Mouse (Mus musculus): ENCODE results near the gene Gtf2a1l.

Gene Gtf2a1l

DNA sequence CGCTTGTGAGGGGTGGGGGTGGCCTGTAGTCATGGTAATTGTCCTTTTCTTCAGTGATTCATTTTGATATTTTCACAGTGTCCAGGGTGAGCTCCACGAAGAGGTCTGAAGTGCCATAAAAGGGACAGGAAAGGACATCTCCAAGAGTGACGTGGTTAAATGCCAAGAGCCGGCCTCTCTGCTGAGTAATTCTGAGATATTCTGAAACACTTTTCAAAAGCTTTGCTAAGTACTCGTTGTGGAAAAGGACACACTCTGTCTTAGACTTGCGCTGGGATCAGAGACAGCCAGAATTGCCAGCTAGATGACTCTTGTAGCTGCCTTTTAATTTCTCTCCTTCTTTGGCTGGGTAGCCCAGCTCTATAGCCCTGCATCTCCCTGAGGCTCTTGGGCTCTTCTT, 9.9 kb upstream of the Gtf2a1l start:
- no peak for DNase-seq

DNA sequence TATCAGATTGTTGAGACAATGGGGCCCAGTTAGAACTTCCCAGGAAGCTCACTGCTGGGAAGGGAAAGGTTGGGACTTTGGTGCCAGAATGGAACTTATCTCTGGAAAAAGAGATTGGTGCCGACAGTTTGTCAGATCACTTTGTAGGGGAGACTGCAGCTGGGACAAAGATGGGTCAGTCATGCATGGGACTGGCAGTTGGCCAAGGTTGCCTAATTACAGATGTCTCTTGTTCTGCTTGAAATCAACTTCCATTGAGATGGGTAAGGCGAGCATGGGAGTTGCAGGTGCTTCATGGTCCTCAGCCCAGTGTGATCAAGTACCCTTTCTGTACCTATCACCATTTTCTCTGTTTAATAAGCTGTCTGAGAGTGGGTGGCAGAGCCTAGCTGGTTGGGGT, 2.4 kb upstream of the Gtf2a1l start:
- DNase-seq, result no peak

DNA sequence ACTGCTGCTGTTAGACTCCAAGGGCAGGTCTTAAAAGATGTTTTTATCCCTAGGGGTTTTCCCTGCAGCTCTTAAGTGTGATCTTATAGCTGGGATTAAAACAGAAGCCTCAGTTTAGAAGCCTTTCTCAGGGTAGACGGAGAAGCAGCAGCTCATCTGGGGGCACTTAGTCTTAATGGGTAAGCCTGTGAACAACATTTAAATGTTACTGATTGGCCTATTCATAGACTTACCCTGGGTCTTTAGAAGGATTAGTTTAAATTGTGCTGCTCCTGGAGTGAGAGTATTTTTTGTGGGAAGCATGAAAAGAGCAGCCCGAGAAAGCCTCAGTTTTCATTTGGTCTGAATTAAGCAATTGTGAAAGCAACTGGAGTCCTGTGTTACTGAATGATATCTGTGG, 1.5 kb downstream of the Gtf2a1l start:
- no peak for DNase-seq

DNA sequence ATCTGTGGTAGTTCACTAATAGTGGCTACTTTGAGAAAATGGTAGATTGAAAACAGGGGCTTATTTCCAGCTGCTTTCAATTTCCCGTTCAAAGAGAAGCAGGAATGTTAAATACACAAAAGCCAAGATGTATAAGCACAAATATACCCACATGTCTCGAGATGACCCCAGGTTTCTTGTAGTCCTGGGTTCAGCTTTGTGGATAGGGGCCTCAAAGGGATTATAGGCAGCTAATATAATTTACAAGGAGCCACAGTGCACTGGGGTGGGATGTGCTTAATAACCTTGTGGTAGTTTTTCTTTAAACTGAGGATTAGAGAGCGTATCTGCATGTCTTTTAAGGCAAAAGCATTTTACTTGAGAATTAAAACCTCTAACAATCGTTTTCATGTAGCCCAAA, 2.3 kb downstream of the Gtf2a1l start:
- no peak for DNase-seq

DNA sequence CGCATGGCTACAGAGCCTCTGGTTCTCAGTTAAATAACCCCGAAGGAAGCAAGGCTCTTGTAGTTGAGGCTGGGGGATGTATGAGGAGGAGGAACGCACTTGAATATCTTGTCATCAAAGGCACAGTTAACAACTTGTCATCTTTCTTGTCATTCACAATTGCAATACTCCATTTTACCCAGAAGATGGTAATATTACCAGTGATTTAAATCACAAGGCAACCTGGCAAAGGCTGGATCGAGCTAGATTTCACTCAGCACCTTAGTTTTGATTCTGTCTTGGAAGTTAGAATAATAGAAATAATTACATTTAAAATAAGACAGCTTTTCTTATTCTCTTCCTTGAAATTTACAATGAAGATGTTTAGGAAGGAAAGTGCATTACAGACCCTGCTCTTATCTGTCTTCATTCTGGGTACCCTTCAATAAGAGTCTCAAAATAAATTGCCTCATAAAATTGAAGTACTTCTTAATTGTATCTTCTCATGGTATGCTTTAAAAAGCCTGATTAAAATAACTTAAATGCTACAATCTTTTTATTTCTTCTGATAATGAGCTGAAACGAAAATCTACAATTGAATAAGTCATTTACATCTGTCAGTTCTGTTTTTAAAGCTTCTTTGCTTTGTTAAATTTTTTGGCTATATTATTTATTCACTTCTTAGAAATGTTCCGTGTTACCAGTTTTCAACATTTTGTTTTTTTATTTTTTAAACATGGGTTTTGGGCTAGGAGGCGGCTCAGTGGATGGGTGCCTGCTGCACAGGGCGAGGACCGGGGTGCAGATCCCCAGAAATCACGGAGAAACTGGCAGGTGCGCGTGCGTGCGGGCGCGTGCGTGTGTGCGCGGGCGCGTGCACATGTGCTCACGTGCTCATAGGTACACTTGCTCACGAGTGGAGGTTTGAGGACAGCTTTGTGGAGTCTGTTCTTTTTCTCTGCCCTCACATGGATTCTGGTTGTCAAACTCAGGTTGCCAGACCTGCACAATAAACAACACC, 7.2 kb downstream of the Gtf2a1l start:
- DNase-seq, result no peak

DNA sequence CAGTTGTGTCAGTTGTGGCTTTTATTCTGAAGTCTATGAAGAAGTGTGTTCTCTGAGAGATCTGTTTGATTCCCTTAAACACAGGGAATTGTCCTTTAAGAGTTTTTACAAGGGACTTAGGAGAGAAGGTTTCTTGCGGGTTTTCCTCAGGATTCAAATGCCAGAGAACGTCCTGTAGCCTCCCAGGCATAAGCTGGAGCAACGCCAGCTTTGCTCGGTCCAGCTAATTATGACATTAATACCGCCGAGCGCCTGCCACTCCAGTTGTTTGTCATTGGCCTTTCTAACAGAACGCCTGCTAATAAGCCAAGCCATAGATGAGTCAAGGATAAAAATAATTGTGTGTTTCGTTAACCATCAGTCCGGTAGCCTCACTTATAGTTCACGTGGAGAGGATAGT, 19.8 kb downstream of the Gtf2a1l start:
- DNase-seq, result no peak

DNA sequence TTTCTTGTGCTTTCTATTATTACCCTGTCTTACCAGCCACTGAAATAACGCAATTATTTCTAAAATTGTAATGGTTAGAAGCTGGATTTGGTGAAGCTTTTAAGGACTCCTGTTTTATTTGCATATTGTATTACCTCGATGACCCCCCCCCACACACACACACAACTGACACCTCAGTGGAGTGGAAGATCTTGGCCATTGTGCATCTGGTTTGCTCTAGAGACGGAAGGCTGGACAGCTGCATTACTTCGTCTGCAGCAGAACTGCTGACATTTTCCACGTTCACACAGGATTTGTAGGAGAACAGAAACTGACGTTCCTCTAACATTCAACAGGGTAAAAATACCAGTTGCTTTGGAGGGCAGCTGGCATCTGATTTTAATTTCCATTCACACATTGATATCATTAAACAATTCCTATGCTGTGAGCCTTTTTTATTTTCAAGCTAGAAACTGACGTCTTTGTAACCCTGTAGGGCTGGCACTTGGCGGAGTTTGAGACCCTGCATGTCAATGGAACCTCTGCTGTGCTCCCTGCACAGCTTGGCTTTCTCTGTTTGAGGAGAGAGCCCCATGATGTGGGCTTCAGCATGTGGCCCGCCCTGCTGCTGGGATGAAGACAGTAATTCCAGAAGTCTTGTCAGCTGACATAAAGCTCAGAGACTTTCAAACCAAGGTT, 28.3 kb downstream of the Gtf2a1l start:
- no peak for DNase-seq

DNA sequence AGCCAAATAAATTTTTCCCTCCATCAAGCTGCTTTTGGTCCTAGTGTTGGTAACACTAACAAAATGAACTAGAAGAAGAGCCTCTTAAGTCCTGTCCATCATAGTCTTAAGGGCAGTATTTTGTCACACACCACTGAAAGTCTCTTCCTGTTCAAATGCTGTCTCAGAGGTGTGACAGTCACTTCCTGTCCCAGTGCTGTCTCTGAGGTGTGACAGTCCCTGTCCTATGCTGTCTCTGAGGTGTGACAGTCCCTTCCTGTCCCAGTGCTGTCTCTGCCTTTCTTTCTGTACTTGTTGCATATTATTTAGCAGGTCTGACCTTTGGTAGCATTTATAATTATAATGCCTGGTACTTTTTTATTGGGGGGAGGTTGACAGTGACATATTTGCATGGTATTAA, 32.4 kb downstream of the Gtf2a1l start:
- no peak for DNase-seq

DNA sequence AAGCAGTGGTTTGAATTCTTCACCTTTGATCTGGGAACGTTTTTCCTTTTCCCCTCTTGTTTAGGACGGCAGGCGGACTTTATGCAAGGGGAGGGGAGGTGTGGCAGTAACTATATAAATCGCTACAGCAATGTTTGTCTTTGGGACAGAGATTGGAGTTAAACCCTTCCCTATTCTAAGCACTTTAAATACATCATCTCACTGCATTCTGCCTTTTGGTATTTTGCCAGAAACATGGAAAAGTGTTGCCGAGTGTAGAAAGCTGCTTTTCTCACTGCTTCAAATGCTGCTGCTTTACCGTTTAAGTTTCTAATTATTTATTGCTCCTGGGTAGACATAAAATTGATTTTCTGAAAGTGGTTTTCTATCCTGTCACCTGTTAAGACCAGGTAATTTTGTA, 33.9 kb downstream of the Gtf2a1l start:
- no peak for DNase-seq

DNA sequence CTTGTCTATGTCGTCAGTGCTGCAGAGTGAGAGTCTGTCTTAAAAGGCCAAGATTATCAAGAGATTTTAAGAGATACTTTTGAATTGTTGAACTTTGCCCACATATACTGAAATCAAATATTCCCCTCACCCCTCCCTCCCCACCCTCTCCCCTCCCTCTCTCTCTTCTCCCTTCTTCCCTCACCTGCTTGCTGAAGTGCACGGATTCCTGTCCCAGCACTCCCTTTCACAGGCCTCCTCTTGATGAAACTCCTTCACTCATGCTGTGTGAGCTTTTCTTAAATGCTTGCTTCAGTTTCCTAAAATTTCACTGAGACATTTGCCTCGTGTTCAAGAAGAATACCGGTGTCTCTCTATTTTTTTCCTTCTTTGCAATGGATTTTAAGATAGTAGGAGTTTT, 34.7 kb downstream of the Gtf2a1l start:
- DNase-seq, result no peak

DNA sequence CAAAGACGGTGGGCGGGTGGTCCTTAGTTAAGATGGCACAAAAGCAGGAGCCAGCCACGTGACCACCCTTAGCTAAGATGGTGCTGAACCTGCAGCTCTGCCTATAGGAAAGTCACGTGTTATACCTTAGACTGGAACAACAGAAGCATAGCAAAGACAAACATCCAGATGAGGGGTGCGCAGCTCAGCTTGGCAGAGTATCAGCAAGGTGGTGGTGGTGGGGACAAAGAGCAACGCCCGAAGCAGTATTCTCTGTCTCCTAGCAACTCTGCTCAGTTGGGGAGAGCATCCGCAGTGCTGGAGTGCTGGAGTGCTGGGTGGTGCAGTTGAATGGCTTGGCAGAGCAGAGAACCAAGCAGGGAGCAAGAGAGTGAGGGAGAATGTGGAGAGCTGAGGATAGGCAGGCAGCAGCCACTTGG, 37.8 kb downstream of the Gtf2a1l start:
- DNase-seq, result no peak

DNA sequence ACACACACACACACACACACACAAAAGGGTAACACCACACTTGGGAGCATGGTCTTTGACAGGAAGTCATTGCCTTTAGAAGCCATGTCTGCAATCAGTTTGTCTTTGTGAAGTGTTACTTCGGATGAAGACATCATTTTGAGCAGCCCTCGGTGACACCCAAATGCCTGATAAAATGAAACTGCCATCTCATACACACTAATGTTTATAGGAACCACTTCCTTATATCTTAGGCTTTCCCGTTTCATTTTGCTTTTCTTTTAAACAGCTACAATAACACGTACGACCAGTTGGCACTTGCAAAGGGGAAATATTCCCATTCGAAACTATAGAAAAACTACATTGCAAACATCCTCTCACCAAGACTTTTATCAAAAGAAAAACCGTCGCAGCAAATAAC, 81.2 kb downstream of the Gtf2a1l start:
- DNase-seq, result no peak

DNA sequence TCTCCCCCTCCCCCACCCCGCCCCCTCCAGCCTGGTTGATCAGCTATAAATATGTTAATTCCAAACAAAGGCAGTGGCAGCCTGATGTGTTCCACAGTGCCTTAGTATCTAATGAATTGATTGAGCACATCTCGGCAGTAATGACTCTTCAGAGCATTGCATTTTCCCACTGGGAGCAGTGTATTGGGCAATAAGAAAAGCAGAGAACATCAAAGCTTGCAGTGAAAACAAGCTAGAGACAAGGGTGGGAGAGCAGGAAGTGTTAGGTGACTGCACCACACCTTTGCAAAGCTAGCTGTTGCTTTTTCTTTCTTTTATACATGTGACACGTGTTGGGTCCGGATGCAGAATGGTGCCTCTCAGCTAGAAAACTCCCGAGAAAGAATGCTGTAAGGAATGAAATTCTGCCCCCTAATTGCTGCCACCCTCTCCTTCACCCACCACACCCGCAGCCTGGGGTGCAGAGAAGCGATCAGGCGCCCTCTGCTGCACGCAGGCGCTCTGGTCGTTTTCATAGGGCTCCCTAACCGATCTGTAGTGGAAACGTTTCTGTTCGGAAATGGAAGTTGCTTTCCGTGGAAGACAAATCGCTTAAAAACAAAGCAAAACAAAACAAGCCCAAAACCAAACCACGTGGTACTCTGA, 84.5 kb downstream of the Gtf2a1l start:
- DNase-seq, result peak; percentile 47

DNA sequence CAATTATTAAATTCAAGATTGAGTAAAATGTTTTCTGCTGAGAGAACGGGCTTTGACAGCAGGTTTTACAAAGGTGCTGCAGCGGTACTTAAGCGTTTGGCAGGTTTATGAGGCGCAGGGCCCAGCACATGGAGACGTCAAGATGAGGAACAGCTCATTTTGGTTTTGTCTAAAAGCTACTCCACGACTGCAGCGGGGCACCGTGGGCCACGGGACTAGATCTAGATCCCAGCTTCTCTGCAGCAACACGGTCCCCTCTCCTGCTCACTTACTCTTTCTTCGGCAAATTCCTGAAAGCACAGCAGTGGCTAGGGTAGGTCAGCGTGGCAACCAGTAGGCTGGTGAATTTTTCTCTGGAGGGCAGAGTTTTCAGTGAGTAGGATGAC, 85.0 kb downstream of the Gtf2a1l start:
- DNase-seq, result no peak

DNA sequence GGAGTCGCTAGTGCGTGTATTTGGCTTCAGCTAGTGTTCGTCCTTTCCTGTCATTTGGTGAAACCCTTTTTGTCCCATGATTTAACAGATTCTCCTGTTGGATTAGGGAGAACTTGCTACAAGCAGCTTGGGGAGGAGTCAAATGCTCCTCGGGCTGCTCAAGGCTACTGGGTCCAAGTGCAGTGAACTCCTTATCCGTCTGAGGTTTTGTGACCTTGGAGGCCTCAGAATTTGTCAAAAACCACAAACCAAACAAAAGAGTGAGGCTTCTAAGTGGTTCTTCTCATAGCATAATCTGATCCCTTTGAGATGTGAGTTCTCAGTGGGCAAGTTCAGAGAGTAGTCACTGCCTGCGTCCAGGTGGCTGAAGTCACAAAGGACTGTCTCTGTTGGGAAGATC, 87.3 kb downstream of the Gtf2a1l start:
- DNase-seq, result no peak

DNA sequence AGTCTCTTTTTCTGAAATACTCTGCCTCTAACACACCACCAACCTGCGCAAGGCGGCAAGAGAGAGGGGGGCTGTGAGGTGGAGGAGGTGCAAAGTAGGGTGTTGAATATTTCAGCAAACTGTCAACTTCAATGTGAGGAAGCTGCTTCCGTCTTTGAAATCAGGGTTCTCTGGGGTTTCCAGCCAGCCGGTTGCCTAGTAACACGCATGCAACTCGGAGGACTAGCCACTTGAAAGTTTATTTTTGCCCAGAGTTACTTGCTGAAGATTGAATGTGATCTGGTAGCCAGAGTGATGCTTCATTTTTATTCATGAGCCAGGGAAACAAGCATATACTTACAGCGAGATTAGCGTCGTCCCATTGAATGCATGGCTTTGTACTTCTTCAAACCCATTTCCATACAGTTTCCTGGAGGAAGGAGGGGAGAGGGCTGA, 89.6 kb downstream of the Gtf2a1l start:
- DNase-seq, result no peak

DNA sequence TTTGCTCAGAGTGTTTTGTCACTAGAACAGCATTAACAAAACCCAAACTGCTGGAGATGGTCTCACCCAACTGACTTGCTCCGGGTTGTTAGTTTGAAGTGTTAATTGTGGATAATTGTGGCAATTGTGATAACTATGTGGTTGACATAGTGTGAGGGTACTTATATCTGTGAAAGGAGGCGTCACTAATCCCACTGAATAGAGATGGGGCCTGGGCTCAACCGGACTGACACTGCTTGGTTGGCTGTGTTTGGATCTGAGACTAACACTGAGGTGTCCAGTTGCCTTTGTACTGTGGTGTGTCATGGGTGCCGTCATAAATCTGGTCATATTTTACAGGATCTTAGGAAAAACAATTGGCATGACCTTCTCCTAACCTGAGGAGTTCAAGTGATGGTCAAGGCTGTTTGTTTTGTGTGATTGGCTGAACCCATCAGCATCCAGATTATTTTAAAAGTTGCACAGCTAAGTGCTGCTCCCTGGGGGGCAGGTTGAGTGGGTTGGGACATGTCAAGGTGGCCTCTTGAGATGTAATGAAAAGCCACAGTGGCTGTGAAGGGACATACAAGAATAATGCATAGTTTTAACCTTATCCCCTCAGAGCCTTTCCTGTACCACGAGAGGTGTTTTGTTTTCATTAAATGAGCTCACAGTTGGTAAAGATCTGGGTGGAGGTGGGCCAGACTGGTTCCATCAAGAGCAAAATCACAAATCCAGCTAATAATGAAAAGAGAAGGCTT, 95.1 kb downstream of the Gtf2a1l start:
- no peak for DNase-seq

DNA sequence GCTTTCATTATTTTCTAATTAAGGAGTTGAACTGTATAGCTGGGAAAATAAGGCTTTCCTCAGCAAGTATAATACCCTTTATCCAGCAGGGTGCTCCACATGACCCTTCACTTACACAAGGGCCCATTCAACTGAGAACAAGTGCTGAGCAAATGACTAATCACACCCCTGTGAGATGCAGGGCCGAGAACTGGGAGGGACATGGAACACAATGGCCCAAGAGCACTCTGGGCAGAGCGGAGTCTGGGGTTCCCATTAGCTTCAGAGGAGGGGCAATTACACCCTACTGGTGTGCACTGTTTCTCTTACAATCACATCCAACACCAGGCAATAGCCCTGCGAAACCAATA, 95.7 kb downstream of the Gtf2a1l start:
- DNase-seq, result no peak

Measured in kidney, postnatal 14 days (tissue).